Mouse (Mus musculus): Measurements from ENCODE around the gene Selenoo. TPM values are rescaled to one million over a fixed set of nuclear protein-coding genes. Genes with fewer than 3 reads are reported as not detected.
A peak's percentile ranks its signal among the peaks of the same experiment; 100 is the strongest.

Gene Selenoo
- polyA plus RNA-seq, 1 experiment: 20.7 TPM

DNA sequence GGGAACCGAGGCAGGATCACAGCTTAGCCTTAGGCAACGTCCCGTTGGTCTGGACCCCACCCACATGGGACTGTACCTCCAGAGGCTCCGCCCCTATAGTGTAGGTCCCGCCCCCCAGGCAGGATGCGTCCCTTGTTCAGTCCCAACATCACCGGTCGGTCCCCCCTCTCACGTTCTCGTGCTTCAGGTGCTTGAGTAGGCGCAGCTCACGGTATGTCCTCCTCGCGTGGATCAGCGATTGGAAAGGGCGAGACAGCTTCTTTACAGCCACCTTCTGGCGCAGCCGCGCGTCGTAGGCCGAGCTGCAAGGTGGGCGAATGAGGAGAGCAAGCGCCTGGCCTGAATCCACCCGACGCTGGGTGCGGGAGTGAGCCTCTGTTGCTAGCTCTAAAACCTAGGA lies 57.7 kb downstream of the Selenoo start:
- TF ChIP-seq CTCF (IDR thresholded peaks at IDR 0.05; ENCODE audit: low read depth, low read length) (no peak), POLR2A (IDR thresholded peaks at IDR 0.05; ENCODE audit: borderline replicate concordance, low read depth, low read length) (no peak)
- Histone ChIP-seq H3K4me3 (ENCODE audit: insufficient read depth, low read length) (0 out of 2 replicates have a peak overlapping the region, but pooled peaks have one; percentile 4), H3K4me1 (ENCODE audit: control insufficient read depth, insufficient read depth, low read length) (peaks cover 12% of the 10 kb centered on the region), H3K27ac (ENCODE audit: insufficient read depth, low read depth, low read length) (no peak overlapping the region)

DNA sequence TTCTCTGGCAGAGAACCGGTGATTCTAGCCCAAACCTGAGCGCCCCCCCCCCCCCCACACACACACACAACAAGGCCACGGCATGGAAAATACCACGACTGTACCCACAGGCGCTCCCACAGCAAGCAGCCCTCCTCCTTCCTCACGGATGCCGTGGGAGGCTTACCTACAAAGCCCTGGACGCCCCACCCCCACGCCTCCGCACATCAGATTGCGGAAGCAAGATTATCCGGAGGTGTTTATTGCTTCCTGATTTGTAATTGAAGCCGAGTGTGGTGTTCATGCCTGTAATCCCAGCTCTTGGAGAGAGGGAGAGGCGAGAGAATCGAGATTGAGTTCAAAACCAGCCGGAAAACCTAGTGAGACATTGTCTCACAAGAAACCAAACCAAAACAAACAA lies 58.1 kb downstream of the Selenoo start:
- TF ChIP-seq CTCF (IDR thresholded peaks at IDR 0.05; ENCODE audit: low read depth, low read length): no peak
- no peak for TF ChIP-seq POLR2A (IDR thresholded peaks at IDR 0.05; ENCODE audit: borderline replicate concordance, low read depth, low read length)
- Histone ChIP-seq H3K4me1 (ENCODE audit: control insufficient read depth, insufficient read depth, low read length) (peaks cover 12% of the 10 kb centered on the region), H3K27ac (ENCODE audit: insufficient read depth, low read depth, low read length) (no peak overlapping the region), H3K4me3 (ENCODE audit: insufficient read depth, low read length) (0 out of 2 replicates have a peak overlapping the region, but pooled peaks have one; percentile 4)

DNA sequence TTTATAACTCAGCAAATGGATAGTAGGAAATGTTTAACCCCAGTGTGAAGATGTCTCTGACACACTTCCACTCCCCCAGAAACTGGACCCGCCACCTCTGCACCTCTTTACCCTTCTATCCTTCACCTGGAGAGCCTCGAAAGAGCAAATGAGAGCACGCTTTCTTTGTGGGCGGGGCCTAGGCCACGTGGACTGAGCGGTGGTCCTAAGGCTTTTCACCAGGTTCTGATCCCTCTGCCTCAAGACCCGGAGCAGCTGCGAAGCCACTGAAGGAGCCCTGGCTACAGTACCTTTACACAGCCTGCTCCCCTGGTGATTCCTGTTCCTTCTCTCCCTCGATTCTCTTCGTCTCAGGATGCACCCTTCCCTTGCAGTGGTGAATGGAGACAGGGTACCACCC lies 58.6 kb downstream of the Selenoo start:
- H3K27ac ChIP-seq (ENCODE audit: insufficient read depth, low read depth, low read length): no peak overlapping the region
- peaks cover 12% of the 10 kb centered on the region for H3K4me1 ChIP-seq (ENCODE audit: control insufficient read depth, insufficient read depth, low read length)
- no peak overlapping the region for H3K4me3 ChIP-seq (ENCODE audit: insufficient read depth, low read length)
- TF ChIP-seq CTCF (IDR thresholded peaks at IDR 0.05; ENCODE audit: low read depth, low read length): no peak
- no peak for TF ChIP-seq POLR2A (IDR thresholded peaks at IDR 0.05; ENCODE audit: borderline replicate concordance, low read depth, low read length)

DNA sequence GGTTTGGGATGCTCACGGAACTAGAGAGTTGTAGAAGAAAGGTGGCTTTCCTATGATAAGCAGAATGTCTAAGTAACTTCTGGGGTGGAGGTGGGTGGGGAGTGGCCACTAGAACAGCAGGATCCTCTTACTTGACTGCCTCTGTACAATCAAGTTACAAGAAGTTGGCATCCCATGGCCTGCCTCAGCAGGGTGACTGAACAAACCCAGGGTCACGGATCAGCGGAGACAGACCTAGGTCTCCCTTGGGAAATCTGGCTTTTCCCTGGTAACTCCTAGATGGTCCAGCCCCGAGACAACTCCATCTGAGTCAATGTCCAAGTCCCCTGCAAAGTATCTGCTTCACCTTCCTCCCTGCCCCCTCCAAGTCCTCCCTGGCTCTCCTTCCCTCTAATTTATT lies 59.0 kb downstream of the Selenoo start:
- Histone ChIP-seq H3K4me1 (ENCODE audit: control insufficient read depth, insufficient read depth, low read length) (peaks cover 12% of the 10 kb centered on the region), H3K27ac (ENCODE audit: insufficient read depth, low read depth, low read length) (no peak overlapping the region), H3K4me3 (ENCODE audit: insufficient read depth, low read length) (no peak overlapping the region)
- TF ChIP-seq POLR2A (IDR thresholded peaks at IDR 0.05; ENCODE audit: borderline replicate concordance, low read depth, low read length) (no peak), CTCF (IDR thresholded peaks at IDR 0.05; ENCODE audit: low read depth, low read length) (no peak)

DNA sequence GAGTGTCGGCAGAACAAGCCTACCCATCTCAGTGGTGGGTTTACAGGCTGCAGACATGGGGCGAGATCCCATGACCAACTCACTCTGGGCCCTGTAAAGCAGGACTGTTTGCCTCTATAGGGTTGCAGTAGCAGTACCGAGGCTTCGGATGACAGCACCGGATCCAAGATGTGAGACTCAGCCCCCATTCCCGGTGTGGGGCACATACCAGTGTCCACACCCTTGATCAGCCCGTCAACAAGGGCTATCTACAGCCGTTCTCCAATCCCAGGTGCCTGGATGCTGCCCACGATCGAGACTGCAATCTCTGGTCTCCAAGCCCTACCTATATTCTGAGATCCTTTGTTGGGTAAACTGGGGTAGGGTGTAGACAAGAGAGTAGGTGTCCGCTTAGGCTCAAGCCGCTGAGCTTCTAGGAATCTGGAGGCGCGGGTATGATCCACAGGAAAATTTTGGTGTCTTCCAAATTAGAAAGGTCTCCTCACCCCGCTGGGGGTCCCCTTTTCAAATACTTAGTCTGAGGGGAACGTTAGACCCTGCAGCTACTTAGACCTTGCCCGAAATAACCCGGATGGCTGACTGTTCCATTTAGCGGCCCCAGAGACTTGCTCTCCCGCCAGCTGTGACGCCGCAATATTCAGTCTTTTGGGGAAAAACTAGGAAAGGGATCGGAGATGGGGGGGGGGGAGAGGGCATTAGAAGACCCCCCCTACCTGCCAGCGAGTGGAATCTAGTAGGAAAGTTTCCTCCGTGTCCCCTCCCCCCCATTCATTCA lies 59.8 kb downstream of the Selenoo start:
- H3K27ac ChIP-seq (ENCODE audit: insufficient read depth, low read depth, low read length): no peak overlapping the region
- TF ChIP-seq POLR2A (IDR thresholded peaks at IDR 0.05; ENCODE audit: borderline replicate concordance, low read depth, low read length): no peak
- no peak for TF ChIP-seq CTCF (IDR thresholded peaks at IDR 0.05; ENCODE audit: low read depth, low read length)

DNA sequence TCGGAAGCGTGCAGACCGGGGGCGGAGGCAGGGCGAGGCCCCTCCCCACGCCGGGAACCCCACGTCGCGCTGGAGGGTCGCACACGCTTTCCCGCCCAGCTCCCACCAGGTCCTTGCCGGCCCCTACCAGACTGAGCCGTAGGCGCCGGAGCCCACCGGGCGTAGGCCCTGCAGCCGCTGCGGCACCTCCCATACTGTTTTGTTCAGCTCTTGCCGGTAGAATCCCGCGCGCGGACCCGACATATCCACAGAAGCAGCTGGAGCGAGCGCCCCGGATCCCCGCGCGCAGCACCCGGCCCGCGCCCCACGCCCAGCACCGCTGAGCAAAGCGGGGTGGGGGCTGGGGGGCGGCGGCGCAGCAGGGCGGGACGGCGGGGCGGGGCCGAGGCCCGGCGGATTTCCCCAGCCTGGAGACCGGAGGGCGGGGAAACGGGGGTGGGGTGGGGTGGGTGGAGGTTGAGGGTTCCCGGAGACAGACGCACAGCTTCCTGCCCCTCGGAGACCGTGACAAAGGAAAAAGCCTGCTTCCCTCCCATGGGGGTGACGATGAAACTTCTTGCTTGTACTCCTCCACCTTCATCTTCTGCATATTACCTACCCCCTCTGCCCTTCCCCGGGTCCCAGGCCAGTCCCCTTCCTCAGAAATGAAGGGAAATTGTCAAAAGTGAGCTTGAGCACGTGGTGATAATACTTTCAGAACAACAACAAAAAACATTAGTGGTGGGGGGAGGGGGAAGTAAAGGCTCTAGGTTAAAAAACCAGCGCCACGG lies 60.6 kb downstream of the Selenoo start, which contains the start of gene Mapk11:
Mapk11 (minus strand) TSS at position 358 of the 770 bp plus-strand sequence.
- H3K4me3 ChIP-seq (ENCODE audit: insufficient read depth, low read length): peak within 1 kb of the TSS; percentile 68
- no peak for TF ChIP-seq POLR2A (IDR thresholded peaks at IDR 0.05; ENCODE audit: borderline replicate concordance, low read depth, low read length)
- no peak within 1 kb of the TSS for H3K27ac ChIP-seq (ENCODE audit: insufficient read depth, low read depth, low read length)
- peaks cover 12% of the 10 kb centered on the region for H3K4me1 ChIP-seq (ENCODE audit: control insufficient read depth, insufficient read depth, low read length)

More for the DNA sequence above, 59.8 kb downstream of the Selenoo start:
- peak overlapping the region; percentile 68 for H3K4me3 ChIP-seq (ENCODE audit: insufficient read depth, low read length)
- H3K4me1 ChIP-seq (ENCODE audit: control insufficient read depth, insufficient read depth, low read length): peaks cover 12% of the 10 kb centered on the region

Other genes with a start within 250 kb of the Selenoo start
- 9.2 and 9.9 TPM in 2 replicates for gene Pim3, start 226.9 kb upstream of the Selenoo start, polyA plus RNA-seq (2012; ENCODE audit: insufficient read depth, insufficient read length, missing spikeins)
- not detected in 2 replicates for gene Ttll8, start 134.7 kb upstream of the Selenoo start, polyA plus RNA-seq (2012; ENCODE audit: insufficient read depth, insufficient read length, missing spikeins)
- not detected in 2 replicates for gene Mlc1, start 110.1 kb upstream of the Selenoo start, polyA plus RNA-seq (2012; ENCODE audit: insufficient read depth, insufficient read length, missing spikeins)
- gene Mov10l1, start 106.2 kb upstream of the Selenoo start, polyA plus RNA-seq (2012; ENCODE audit: insufficient read depth, insufficient read length, missing spikeins): not detected in 2 replicates
- gene Panx2, start 29.4 kb upstream of the Selenoo start, polyA plus RNA-seq (2012; ENCODE audit: insufficient read depth, insufficient read length, missing spikeins): not detected in 2 replicates
- 27.8 and 33.0 TPM in 2 replicates for gene Trabd, start 14.0 kb upstream of the Selenoo start, polyA plus RNA-seq (2012; ENCODE audit: insufficient read depth, insufficient read length, missing spikeins)
- 10.4 and 15.4 TPM in 2 replicates for gene Tubgcp6, start 34.0 kb downstream of the Selenoo start, polyA plus RNA-seq (2012; ENCODE audit: insufficient read depth, insufficient read length, missing spikeins)
- 13.3 and 16.3 TPM in 2 replicates for gene Hdac10, start 39.6 kb downstream of the Selenoo start, polyA plus RNA-seq (2012; ENCODE audit: insufficient read depth, insufficient read length, missing spikeins)
- not detected in 2 replicates for gene Mapk12, start 51.6 kb downstream of the Selenoo start, polyA plus RNA-seq (2012; ENCODE audit: insufficient read depth, insufficient read length, missing spikeins)
- gene Mapk11, start 60.5 kb downstream of the Selenoo start, polyA plus RNA-seq (2012; ENCODE audit: insufficient read depth, insufficient read length, missing spikeins): 2.2 and 2.7 TPM in 2 replicates
- 432 and 457 TPM in 2 replicates for gene Plxnb2, start 91.7 kb downstream of the Selenoo start, polyA plus RNA-seq (2012; ENCODE audit: insufficient read depth, insufficient read length, missing spikeins)
- 3.4 and 3.8 TPM in 2 replicates for gene Dennd6b, start 107.4 kb downstream of the Selenoo start, polyA plus RNA-seq (2012; ENCODE audit: insufficient read depth, insufficient read length, missing spikeins)
- gene Ppp6r2, start 122.5 kb downstream of the Selenoo start, polyA plus RNA-seq (2012; ENCODE audit: insufficient read depth, insufficient read length, missing spikeins): 31.6 and 32.7 TPM in 2 replicates
- 71.1 and 79.8 TPM in 2 replicates for gene Sbf1, start 226.2 kb downstream of the Selenoo start, polyA plus RNA-seq (2012; ENCODE audit: insufficient read depth, insufficient read length, missing spikeins)
- not detected in 2 replicates for gene Adm2, start 233.6 kb downstream of the Selenoo start, polyA plus RNA-seq (2012; ENCODE audit: insufficient read depth, insufficient read length, missing spikeins)
- gene Miox, start 245.3 kb downstream of the Selenoo start, polyA plus RNA-seq (2012; ENCODE audit: insufficient read depth, insufficient read length, missing spikeins): not detected in 2 replicates

Data from bone marrow macrophage, adult 2 months (primary cell).